Mouse (Mus musculus): ENCODE results near the gene Cog1. TPM values are rescaled to one million over a fixed set of nuclear protein-coding genes. Genes with fewer than 3 reads are reported as not detected.

The Cog1 gene
- total RNA-seq, 1 experiment = 19.1 TPM

DNA sequence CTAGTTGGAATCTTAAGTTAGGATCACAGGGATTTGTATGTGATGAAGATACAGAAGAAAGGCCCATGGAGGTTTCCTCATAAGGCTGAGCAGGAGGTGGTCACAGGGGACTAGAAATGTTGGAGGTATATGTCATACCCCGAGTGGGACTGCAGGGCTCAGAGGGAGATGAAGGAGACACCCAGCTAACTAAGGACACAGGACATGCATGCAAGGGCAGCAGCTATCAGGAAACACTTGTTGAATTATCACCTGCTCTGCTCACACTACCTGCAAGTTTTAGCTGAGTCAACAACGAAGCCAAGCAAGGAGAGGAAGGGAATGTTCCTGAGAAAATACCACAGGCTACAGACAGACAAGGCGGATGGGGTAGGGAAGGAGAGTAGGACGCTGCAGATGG is 18.7 kb downstream of the Cog1 start:
- Histone ChIP-seq H3K4me3 (ENCODE audit: insufficient read depth in 1 of 2, low read depth in 1 of 2, low read length in 2 of 2, poor library complexity in 1 of 2, severe bottlenecking in 1 of 2) (no peak overlapping the region), H3K9me3 (ENCODE audit: control insufficient read depth, insufficient read depth, low read depth, low read length) (no peaks in the 10 kb centered on the region), H3K9ac (ENCODE audit: insufficient read depth, low read depth, low read length, poor library complexity, severe bottlenecking) (no peak overlapping the region), H3K4me1 (ENCODE audit: control insufficient read depth in 2 of 2, insufficient read depth in 2 of 2, low read length in 2 of 2, poor library complexity in 1 of 2) (peaks cover 0 to 4% of the 10 kb centered on the region in 2 experiments; a peak in 1 of 4 replicates), H3K36me3 (ENCODE audit: control insufficient read depth, insufficient read depth, low read length, poor library complexity, severe bottlenecking) (peaks cover 14% of the 10 kb centered on the region), H3K27ac (ENCODE audit: insufficient read depth, low read depth, low read length, poor library complexity, severe bottlenecking) (no peak overlapping the region)
- no peak for DNase-seq (ENCODE audit: low read depth, low spot score)
- in situ Hi-C loops (cut with MboI; ENCODE audit: low sequenced_read_pairs in 2 of 2, unreplicated experiment in 2 of 2) = no loop called here
- TF ChIP-seq ZC3H11A (IDR thresholded peaks at IDR 0.05; ENCODE audit: borderline replicate concordance, low read depth, low read length) (no peak), CHD2 (IDR thresholded peaks at IDR 0.05; ENCODE audit: low read depth, low read length) (no peak), ZNF384 (IDR thresholded peaks at IDR 0.05; ENCODE audit: low read depth, low read length) (no peak), MAFK (IDR thresholded peaks at IDR 0.05; ENCODE audit: insufficient read depth, low read depth, low read length) (no peak), HCFC1 (IDR thresholded peaks at IDR 0.05; ENCODE audit: borderline replicate concordance, insufficient read depth, low read length) (no peak)

DNA sequence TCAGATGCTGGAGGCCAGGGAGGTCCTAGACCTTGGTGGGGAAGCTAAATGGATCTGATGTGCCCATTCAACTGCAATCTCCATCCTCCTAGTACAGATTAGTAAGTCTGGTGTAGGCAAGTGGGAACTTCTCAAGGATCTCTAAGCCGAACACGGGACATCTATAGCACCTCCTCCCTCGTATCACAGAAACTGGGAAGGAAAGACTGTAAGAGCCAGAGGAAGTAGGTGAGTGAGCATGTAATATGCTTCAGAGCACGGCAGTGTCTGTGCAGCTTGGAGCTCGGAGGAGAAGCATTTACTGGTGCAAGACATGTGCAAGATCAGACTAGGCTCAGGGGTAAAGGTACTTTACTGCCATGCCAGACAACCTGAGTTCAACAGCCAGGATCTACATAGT is 19.9 kb downstream of the Cog1 start:
- DNase-seq (ENCODE audit: low read depth, low spot score) = no peak
- H3K27ac ChIP-seq (ENCODE audit: insufficient read depth, low read depth, low read length, poor library complexity, severe bottlenecking) = no peak overlapping the region
- no peaks in the 10 kb centered on the region for H3K9me3 ChIP-seq (ENCODE audit: control insufficient read depth, insufficient read depth, low read depth, low read length)
- H3K9ac ChIP-seq (ENCODE audit: insufficient read depth, low read depth, low read length, poor library complexity, severe bottlenecking) = no peak overlapping the region
- peaks cover 14% of the 10 kb centered on the region for H3K36me3 ChIP-seq (ENCODE audit: control insufficient read depth, insufficient read depth, low read length, poor library complexity, severe bottlenecking)
- H3K4me1 ChIP-seq (ENCODE audit: control insufficient read depth in 2 of 2, insufficient read depth in 2 of 2, low read length in 2 of 2, poor library complexity in 1 of 2) = peaks cover 0 to 4% of the 10 kb centered on the region in 2 experiments; a peak in 1 of 4 replicates
- TF ChIP-seq CHD2 (IDR thresholded peaks at IDR 0.05; ENCODE audit: low read depth, low read length) = no peak
- no peak for TF ChIP-seq ZC3H11A (IDR thresholded peaks at IDR 0.05; ENCODE audit: borderline replicate concordance, low read depth, low read length)
- no peak for TF ChIP-seq HCFC1 (IDR thresholded peaks at IDR 0.05; ENCODE audit: borderline replicate concordance, insufficient read depth, low read length)
- no peak for TF ChIP-seq ZNF384 (IDR thresholded peaks at IDR 0.05; ENCODE audit: low read depth, low read length)
- TF ChIP-seq MAFK (IDR thresholded peaks at IDR 0.05; ENCODE audit: insufficient read depth, low read depth, low read length) = no peak
- no peak overlapping the region for H3K4me3 ChIP-seq (ENCODE audit: insufficient read depth in 1 of 2, low read depth in 1 of 2, low read length in 2 of 2, poor library complexity in 1 of 2, severe bottlenecking in 1 of 2)
- in situ Hi-C loops (cut with MboI; ENCODE audit: low sequenced_read_pairs in 2 of 2, unreplicated experiment in 2 of 2) = no loop called here

DNA sequence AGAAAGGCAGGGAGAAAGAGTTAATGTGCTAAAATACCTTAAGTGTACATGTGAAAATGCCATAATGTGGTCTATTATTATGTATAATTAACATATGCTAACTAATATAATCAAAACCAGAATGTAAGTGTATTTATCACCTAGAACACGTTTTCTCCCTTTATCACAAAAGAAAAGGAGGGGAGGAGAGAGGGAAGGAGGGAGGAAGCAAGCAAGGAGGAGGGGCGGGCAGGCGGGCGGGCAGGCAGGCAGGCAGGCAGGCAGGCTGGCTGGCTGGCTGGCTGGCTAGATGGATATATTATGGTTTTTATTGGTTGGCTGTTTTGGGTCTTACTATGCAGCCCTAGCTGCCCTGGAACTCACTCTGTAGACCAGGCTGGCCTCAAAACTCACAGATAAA is 20.7 kb downstream of the Cog1 start:
- peaks cover 0 to 4% of the 10 kb centered on the region in 2 experiments; a peak in 1 of 4 replicates for H3K4me1 ChIP-seq (ENCODE audit: control insufficient read depth in 2 of 2, insufficient read depth in 2 of 2, low read length in 2 of 2, poor library complexity in 1 of 2)
- no peak overlapping the region for H3K9ac ChIP-seq (ENCODE audit: insufficient read depth, low read depth, low read length, poor library complexity, severe bottlenecking)
- TF ChIP-seq ZNF384 (IDR thresholded peaks at IDR 0.05; ENCODE audit: low read depth, low read length) = no peak
- no peak for TF ChIP-seq ZC3H11A (IDR thresholded peaks at IDR 0.05; ENCODE audit: borderline replicate concordance, low read depth, low read length)
- no peak for TF ChIP-seq MAFK (IDR thresholded peaks at IDR 0.05; ENCODE audit: insufficient read depth, low read depth, low read length)
- no peak for TF ChIP-seq HCFC1 (IDR thresholded peaks at IDR 0.05; ENCODE audit: borderline replicate concordance, insufficient read depth, low read length)
- no peak for TF ChIP-seq CHD2 (IDR thresholded peaks at IDR 0.05; ENCODE audit: low read depth, low read length)
- peaks cover 14% of the 10 kb centered on the region for H3K36me3 ChIP-seq (ENCODE audit: control insufficient read depth, insufficient read depth, low read length, poor library complexity, severe bottlenecking)
- in situ Hi-C loops (cut with MboI; ENCODE audit: low sequenced_read_pairs in 2 of 2, unreplicated experiment in 2 of 2) = no loop called here
- no peak overlapping the region for H3K4me3 ChIP-seq (ENCODE audit: insufficient read depth in 1 of 2, low read depth in 1 of 2, low read length in 2 of 2, poor library complexity in 1 of 2, severe bottlenecking in 1 of 2)
- no peak for DNase-seq (ENCODE audit: low read depth, low spot score)
- H3K9me3 ChIP-seq (ENCODE audit: control insufficient read depth, insufficient read depth, low read depth, low read length) = no peaks in the 10 kb centered on the region
- no peak overlapping the region for H3K27ac ChIP-seq (ENCODE audit: insufficient read depth, low read depth, low read length, poor library complexity, severe bottlenecking)

DNA sequence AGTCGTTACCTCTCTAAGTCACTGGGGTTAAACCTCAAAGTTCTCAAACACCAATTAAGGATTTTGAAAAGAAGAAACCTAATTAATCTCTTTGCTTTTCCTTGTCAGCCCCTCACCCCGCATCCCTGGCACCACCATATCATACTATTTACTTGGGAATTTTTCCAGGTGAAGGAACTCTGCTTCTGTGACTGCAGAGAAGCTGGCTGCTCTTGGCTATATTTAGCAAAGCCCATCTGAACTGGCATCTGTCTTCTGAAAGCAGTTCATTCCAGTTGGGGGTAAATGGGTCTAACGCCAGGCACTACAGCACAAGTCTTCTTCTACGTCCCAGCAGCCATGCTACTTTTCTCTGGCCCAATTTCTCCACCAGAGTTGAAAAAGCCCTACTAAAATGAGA is 24.6 kb downstream of the Cog1 start:
- no peaks in the 10 kb centered on the region for H3K9me3 ChIP-seq (ENCODE audit: control insufficient read depth, insufficient read depth, low read depth, low read length)
- H3K27ac ChIP-seq (ENCODE audit: insufficient read depth, low read depth, low read length, poor library complexity, severe bottlenecking) = no peak overlapping the region
- no peak for TF ChIP-seq HCFC1 (IDR thresholded peaks at IDR 0.05; ENCODE audit: borderline replicate concordance, insufficient read depth, low read length)
- no peak for TF ChIP-seq MAFK (IDR thresholded peaks at IDR 0.05; ENCODE audit: insufficient read depth, low read depth, low read length)
- TF ChIP-seq ZC3H11A (IDR thresholded peaks at IDR 0.05; ENCODE audit: borderline replicate concordance, low read depth, low read length) = no peak
- TF ChIP-seq ZNF384 (IDR thresholded peaks at IDR 0.05; ENCODE audit: low read depth, low read length) = no peak
- TF ChIP-seq CHD2 (IDR thresholded peaks at IDR 0.05; ENCODE audit: low read depth, low read length) = no peak
- no peak for DNase-seq (ENCODE audit: low read depth, low spot score)
- no peak overlapping the region for H3K4me3 ChIP-seq (ENCODE audit: insufficient read depth in 1 of 2, low read depth in 1 of 2, low read length in 2 of 2, poor library complexity in 1 of 2, severe bottlenecking in 1 of 2)
- peaks cover 26% of the 10 kb centered on the region for H3K36me3 ChIP-seq (ENCODE audit: control insufficient read depth, insufficient read depth, low read length, poor library complexity, severe bottlenecking)
- in situ Hi-C loops (cut with MboI; ENCODE audit: low sequenced_read_pairs in 2 of 2, unreplicated experiment in 2 of 2) = no loop called here
- H3K9ac ChIP-seq (ENCODE audit: insufficient read depth, low read depth, low read length, poor library complexity, severe bottlenecking) = no peak overlapping the region
- H3K4me1 ChIP-seq (ENCODE audit: control insufficient read depth in 2 of 2, insufficient read depth in 2 of 2, low read length in 2 of 2, poor library complexity in 1 of 2) = peaks cover 0 to 8% of the 10 kb centered on the region in 2 experiments; a peak in 2 of 4 replicates

DNA sequence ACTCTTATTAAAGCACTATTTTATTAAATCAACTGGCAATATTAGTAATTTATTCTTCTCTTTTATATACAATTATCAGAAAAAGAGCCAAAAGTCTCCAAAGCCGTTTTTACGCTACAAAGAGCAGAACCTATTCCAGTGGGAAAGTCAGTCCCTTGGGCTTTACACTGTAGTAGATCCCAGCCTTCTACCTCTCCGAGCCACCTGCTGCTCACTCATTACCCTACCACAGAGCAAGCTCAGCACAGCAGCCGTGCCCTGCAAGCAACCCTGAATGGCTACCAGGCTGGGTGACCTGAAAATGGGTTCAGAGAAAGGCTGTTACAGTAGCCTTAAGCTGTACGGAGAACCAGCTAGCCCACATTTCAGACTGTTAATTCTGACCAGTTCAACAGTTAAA is 25.6 kb downstream of the Cog1 start:
- no peak overlapping the region for H3K4me3 ChIP-seq (ENCODE audit: insufficient read depth in 1 of 2, low read depth in 1 of 2, low read length in 2 of 2, poor library complexity in 1 of 2, severe bottlenecking in 1 of 2)
- H3K9me3 ChIP-seq (ENCODE audit: control insufficient read depth, insufficient read depth, low read depth, low read length) = no peaks in the 10 kb centered on the region
- TF ChIP-seq ZC3H11A (IDR thresholded peaks at IDR 0.05; ENCODE audit: borderline replicate concordance, low read depth, low read length) (no peak), CHD2 (IDR thresholded peaks at IDR 0.05; ENCODE audit: low read depth, low read length) (no peak), MAFK (IDR thresholded peaks at IDR 0.05; ENCODE audit: insufficient read depth, low read depth, low read length) (no peak), HCFC1 (IDR thresholded peaks at IDR 0.05; ENCODE audit: borderline replicate concordance, insufficient read depth, low read length) (no peak), ZNF384 (IDR thresholded peaks at IDR 0.05; ENCODE audit: low read depth, low read length) (no peak)
- DNase-seq (ENCODE audit: low read depth, low spot score) = no peak
- peaks cover 23% of the 10 kb centered on the region for H3K36me3 ChIP-seq (ENCODE audit: control insufficient read depth, insufficient read depth, low read length, poor library complexity, severe bottlenecking)
- in situ Hi-C loops (cut with MboI; ENCODE audit: low sequenced_read_pairs in 2 of 2, unreplicated experiment in 2 of 2) = no loop called here
- H3K4me1 ChIP-seq (ENCODE audit: control insufficient read depth in 2 of 2, insufficient read depth in 2 of 2, low read length in 2 of 2, poor library complexity in 1 of 2) = peaks cover 0 to 10% of the 10 kb centered on the region in 2 experiments; a peak in 2 of 4 replicates
- no peak overlapping the region for H3K9ac ChIP-seq (ENCODE audit: insufficient read depth, low read depth, low read length, poor library complexity, severe bottlenecking)
- no peak overlapping the region for H3K27ac ChIP-seq (ENCODE audit: insufficient read depth, low read depth, low read length, poor library complexity, severe bottlenecking)
